ENCODE assay signal across 23 mouse cellular contexts in the genomic region with DNA sequence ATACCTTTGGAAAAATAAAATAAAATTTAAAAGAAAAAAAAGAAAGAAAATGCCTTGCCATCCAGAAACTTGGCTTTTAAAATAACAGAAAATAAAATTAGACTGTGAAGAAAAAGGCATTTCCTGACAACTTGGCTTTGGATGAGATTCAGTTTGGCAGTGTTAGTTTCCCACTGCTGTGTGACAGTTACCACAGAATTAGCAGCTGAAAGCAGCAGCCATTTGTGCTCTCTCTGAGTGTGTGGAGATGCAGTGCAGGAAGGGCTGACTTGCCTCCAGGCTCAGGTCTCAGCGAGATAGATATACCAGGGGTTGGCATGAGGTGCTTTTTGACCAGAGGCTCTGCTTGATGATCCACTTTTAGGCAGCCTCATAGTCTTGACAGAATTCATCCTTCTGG.
DNase-seq lines count a peak whose midpoint lies in the region; ATAC-seq lines count a peak whose summit lies in the region.
"Had no signal": no experiment of that assay in that cellular context is flagged by ENCODE, and none has a peak within 500 bp of the region (broad histone marks: within the 10 kb centered on the region; RNA-seq: fewer than 3 reads in every experiment).

No protein-coding gene starts in this region.

- no peak overlapping the region for H3K9ac ChIP-seq in midbrain, embryonic 14.5 days (replicated peaks; ENCODE audit: low read length)
- H3K9ac ChIP-seq: forebrain, postnatal 0 days; limb, embryonic 15.5 days; liver, embryonic 14.5 days; lung, embryonic 14.5 days; midbrain, embryonic 12.5 days had no signal

- 73% methylated on average over 1 of the region's 1 CpGs for WGBS in midbrain, embryonic 14.5 days

- DNase-seq in cerebellum, adult 11 months: no peak
- DNase-seq in layer of hippocampus, adult 9-11 months: peak; percentile 31
- DNase-seq in layer of hippocampus, adult 8-10 months (ENCODE audit: low spot score in 2 of 2): no peak
- peak; percentile 65 for DNase-seq in cerebellum, adult 9-10 months
- DNase-seq in left cerebral cortex, postnatal 25 days (ENCODE audit: low spot score in 2 of 2): peak; percentile 37 to 87
- DNase-seq in midbrain, embryonic 14.5 days: no peak
- DNase-seq: adrenal gland, adult 8-10 months; forebrain, postnatal 0 days; gastrocnemius, postnatal 10 days; kidney, postnatal 25 days; lung, embryonic 14.5 days; right cerebral cortex, postnatal 4 days; thymus, adult 18-20 months; thymus, postnatal 36 days had no signal

- intact Hi-C loops in left cerebral cortex, postnatal 25 days (cut with DNase I): loop anchor here (10.0 kb wide), 1 partner anchor 152 kb away; a partner anchor contains a TSS

- H3K27ac ChIP-seq in midbrain, embryonic 14.5 days (replicated peaks; ENCODE audit: low read depth, low read length): no peak overlapping the region
- H3K27ac ChIP-seq: embryonic facial prominence, embryonic 10.5 days; forebrain, embryonic 10.5 days; limb, embryonic 15.5 days; liver, embryonic 14.5 days; midbrain, embryonic 12.5 days had no signal

- no peaks in the 10 kb centered on the region for H3K36me3 ChIP-seq in midbrain, embryonic 14.5 days (ENCODE audit: control insufficient read depth, insufficient read depth, low read length)
- H3K36me3 ChIP-seq: embryonic facial prominence, embryonic 10.5 days; forebrain, embryonic 10.5 days; limb, embryonic 15.5 days; midbrain, embryonic 12.5 days had no signal

- peak; percentile 42; the same call in 1 of the 2 replicates for ATAC-seq in cerebellum, adult (ENCODE audit: insufficient number of reproducible peaks, low FRiP score, low TSS enrichment)
- ATAC-seq in midbrain, embryonic 14.5 days (ENCODE audit: low FRiP score, low TSS enrichment): no peak
- ATAC-seq: activated CD4-positive, CD25-positive, alpha-beta regulatory T cell, adult 4 months; forebrain, postnatal 0 days; intestine, postnatal 0 days had no signal

- H3K9me3 ChIP-seq in midbrain, embryonic 14.5 days (ENCODE audit: control insufficient read depth, low read length): no peaks in the 10 kb centered on the region
- H3K9me3 ChIP-seq: embryonic facial prominence, embryonic 10.5 days; forebrain, embryonic 10.5 days; limb, embryonic 15.5 days; midbrain, embryonic 12.5 days had no signal

- H3K27me3 ChIP-seq in midbrain, embryonic 14.5 days (ENCODE audit: control insufficient read depth, insufficient read depth, low read length): no peaks in the 10 kb centered on the region
- H3K27me3 ChIP-seq: limb, embryonic 15.5 days; midbrain, embryonic 12.5 days had no signal

- no peaks in the 10 kb centered on the region for H3K4me1 ChIP-seq in midbrain, embryonic 14.5 days (ENCODE audit: control insufficient read depth, insufficient read depth, low read length)
- H3K4me1 ChIP-seq: limb, embryonic 15.5 days; midbrain, embryonic 12.5 days had no signal

- no peak overlapping the region for H3K4me3 ChIP-seq in midbrain, embryonic 14.5 days (replicated peaks; ENCODE audit: low read depth, low read length)
- H3K4me3 ChIP-seq: embryonic facial prominence, embryonic 10.5 days; forebrain, embryonic 10.5 days; limb, embryonic 15.5 days; midbrain, embryonic 12.5 days had no signal

- no peak overlapping the region for H3K4me2 ChIP-seq in midbrain, embryonic 14.5 days (ENCODE audit: low read length)
- H3K4me2 ChIP-seq: heart, embryonic 11.5 days; limb, embryonic 15.5 days; lung, embryonic 14.5 days; midbrain, embryonic 12.5 days had no signal

Comparison
In these comparisons a context has a peak if more than half of its experiments do, and no peak if none do; other contexts are left out.
1. DNase-seq: peak in layer of hippocampus, adult 9-11 months (single experiment), cerebellum, adult 9-10 months (single experiment) and left cerebral cortex, postnatal 25 days (2 of 2); none in cerebellum, adult 11 months (single experiment), layer of hippocampus, adult 8-10 months (0 of 2) and midbrain, embryonic 14.5 days (single experiment).